8 mouse cellular contexts compared by ENCODE assay signal in genomic region chr11:97428726-97429077, GRCm38 (mm10). TPM values are rescaled to one million over a fixed set of nuclear protein-coding genes. Genes with fewer than 3 reads are reported as not detected.
A peak's percentile ranks its signal among the peaks of the same experiment; 100 is the strongest.
DNase-seq lines count a peak whose midpoint lies in the region; ATAC-seq and TF ChIP-seq lines count a peak whose summit lies in the region.

No protein-coding gene starts in this region.

- no peaks in the 10 kb centered on the region for H3K9me3 ChIP-seq in forebrain, embryonic 14.5 days (replicated peaks; ENCODE audit: control insufficient read depth, low read length)
- H3K9me3 ChIP-seq in liver, embryonic 14.5 days (ENCODE audit: control insufficient read depth, low read length) = no peaks in the 10 kb centered on the region

- intact Hi-C loops in gastrocnemius, adult 2 months (cut with DNase I) = no loop called here
- intact Hi-C loops in gastrocnemius, postnatal 36 days (cut with DNase I) = no loop called here
- intact Hi-C loops in left cerebral cortex, postnatal 10 days (cut with DNase I) = no loop called here

- peak overlapping the region; percentile 73 for H3K4me3 ChIP-seq in gastrocnemius, adult 2 months
- no peak overlapping the region for H3K4me3 ChIP-seq in C2C12 (ENCODE audit: insufficient read depth, poor library complexity, severe bottlenecking)
- H3K4me3 ChIP-seq in forebrain, embryonic 14.5 days (ENCODE audit: low read depth, low read length) = peak overlapping the region; percentile 27
- peak overlapping the region; percentile 49 to 53 for H3K4me3 ChIP-seq in liver, embryonic 14.5 days (ENCODE audit: insufficient read depth in 1 of 2, low read depth in 2 of 2, low read length in 2 of 2)

- no peak for TF ChIP-seq CTCF in gastrocnemius, adult 2 months (IDR thresholded peaks at IDR 0.05)
- no peak for TF ChIP-seq CTCF in C2C12 (IDR thresholded peaks at IDR 0.05; ENCODE audit: control insufficient read depth, insufficient read depth, insufficient read length)
- TF ChIP-seq CTCF in liver, embryonic 14.5 days (IDR thresholded peaks at IDR 0.05; ENCODE audit: low read depth) = no peak

- H3K9ac ChIP-seq in forebrain, embryonic 14.5 days (ENCODE audit: low read length) = peak overlapping the region; percentile 48
- peak overlapping the region; percentile 63 for H3K9ac ChIP-seq in liver, embryonic 14.5 days (replicated peaks)

- ATAC-seq in forebrain, embryonic 14.5 days = peak; percentile 25
- peak; percentile 17 for ATAC-seq in liver, embryonic 14.5 days (ENCODE audit: insufficient read depth)

- H3K79me3 ChIP-seq in C2C12 (ENCODE audit: low read depth) = peaks cover 26% of the 10 kb centered on the region

- no peaks in the 10 kb centered on the region for H3K36me3 ChIP-seq in C2C12 (ENCODE audit: control insufficient read depth, insufficient read depth)
- H3K36me3 ChIP-seq in forebrain, embryonic 14.5 days (ENCODE audit: control insufficient read depth, insufficient read depth, low read length) = no peaks in the 10 kb centered on the region
- H3K36me3 ChIP-seq in liver, embryonic 14.5 days (replicated peaks; ENCODE audit: control insufficient read depth, insufficient read depth, low read depth) = no peaks in the 10 kb centered on the region

- no peak for TF ChIP-seq EP300 in liver, embryonic 14.5 days (IDR thresholded peaks at IDR 0.05; ENCODE audit: low read depth)

- peak overlapping the region; percentile 63 for H3K4me2 ChIP-seq in forebrain, embryonic 14.5 days (ENCODE audit: low read length)
- peak overlapping the region; percentile 87 for H3K4me2 ChIP-seq in liver, embryonic 14.5 days (ENCODE audit: low read depth)

- H3K27ac ChIP-seq in gastrocnemius, adult 2 months = peak overlapping the region; percentile 80
- H3K27ac ChIP-seq in forebrain, embryonic 14.5 days (ENCODE audit: low read depth, low read length) = no peak overlapping the region
- peak overlapping the region; percentile 96 for H3K27ac ChIP-seq in liver, embryonic 14.5 days

- H3K4me1 ChIP-seq in forebrain, embryonic 14.5 days (ENCODE audit: control insufficient read depth, insufficient read depth, low read length) = peaks cover 4% of the 10 kb centered on the region; the same call in 1 of the 2 replicates
- peaks cover 44 to 48% of the 10 kb centered on the region in 2 experiments for H3K4me1 ChIP-seq in liver, embryonic 14.5 days (replicated peaks; ENCODE audit: control insufficient read depth in 2 of 2, insufficient read depth in 2 of 2, low read length in 1 of 2)

- H3ac ChIP-seq in C2C12 (ENCODE audit: control insufficient read depth, insufficient read length, low read depth) = peak overlapping the region; percentile 19

- no peaks in the 10 kb centered on the region for H3K27me3 ChIP-seq in C2C12 (ENCODE audit: control insufficient read depth, insufficient read depth, insufficient read length)
- no peaks in the 10 kb centered on the region for H3K27me3 ChIP-seq in forebrain, embryonic 14.5 days (replicated peaks; ENCODE audit: control insufficient read depth, insufficient read depth, low read length)
- no peaks in the 10 kb centered on the region for H3K27me3 ChIP-seq in liver, embryonic 14.5 days (ENCODE audit: control insufficient read depth, insufficient read depth, low read length)

- no peak for DNase-seq in gastrocnemius, adult 2 months
- no peak for DNase-seq in gastrocnemius, postnatal 36 days
- no peak for DNase-seq in forebrain, embryonic 14.5 days (ENCODE audit: low spot score)
- no peak for DNase-seq in liver, embryonic 14.5 days (ENCODE audit: low read depth in 3 of 3, low spot score in 3 of 3)
- no peak for DNase-seq in urinary bladder, adult 18-20 months (ENCODE audit: low spot score in 2 of 2)
- DNase-seq in left cerebral cortex, postnatal 10 days (ENCODE audit: extremely low spot score in 1 of 2, low spot score in 2 of 2) = no peak
- DNase-seq in cerebellum, adult 11-12 months = no peak

- WGBS in forebrain, embryonic 14.5 days = 47% methylated on average over 4 of the region's 4 CpGs
- 29% methylated on average over 4 of the region's 4 CpGs for WGBS in liver, embryonic 14.5 days (ENCODE audit: insufficient replicate concordance)

- peaks cover 91% of the 10 kb centered on the region for H3K79me2 ChIP-seq in C2C12 (ENCODE audit: control insufficient read depth, insufficient read depth)

TF ChIP-seq in C2C12, 6 proteins besides CTCF, POLR2A, EP300 and RAD21:
- no peak for TF ChIP-seq MYOD1 (IDR thresholded peaks at IDR 0.05; ENCODE audit: control insufficient read depth, insufficient read length, low read depth)
- TF ChIP-seq USF1 (IDR thresholded peaks at IDR 0.05; ENCODE audit: low read depth) = no peak
- TF ChIP-seq CEBPB (IDR thresholded peaks at IDR 0.05; ENCODE audit: low read depth) = no peak
- TF ChIP-seq MYOG (IDR thresholded peaks at IDR 0.05; ENCODE audit: control insufficient read depth, extremely low read depth, insufficient read length) = no peak
- no peak for TF ChIP-seq MAX (IDR thresholded peaks at IDR 0.05)
- no peak for TF ChIP-seq FOSL1 (IDR thresholded peaks at IDR 0.05; ENCODE audit: insufficient read depth, low read length, poor library complexity, severe bottlenecking)

RNA-seq across cellular contexts. Expression of gene Arhgap23, which starts 13.4 kb away (rescaled TPM):
- total RNA-seq in gastrocnemius, adult 2 months (2021) = 1 to 10 TPM; 5.9 to 7.5 TPM
- 1 to 10 TPM; 5.4 to 6.6 TPM for total RNA-seq in gastrocnemius, postnatal 36 days (2021)
- 23.9 TPM for polyA plus RNA-seq in C2C12 (2012; fragmentation: generic; extraction: Trizol)
- polyA plus RNA-seq in forebrain, embryonic 14.5 days (2014; fragmentation: Nextera tagmentation; extraction: Ambion mirVana) = 5.4 and 6.3 TPM in 2 replicates
- polyA plus RNA-seq in liver, embryonic 14.5 days (2012; rRNA removed) = 17.5 and 21.2 TPM in 2 replicates
- polyA plus RNA-seq in liver, embryonic 14.5 days (2014; fragmentation: Nextera tagmentation; extraction: Ambion mirVana) = 7.3 and 7.9 TPM in 2 replicates
- 10 to 100 TPM; 84.0 to 91.8 TPM for total RNA-seq in left cerebral cortex, postnatal 10 days (2021)

Comparison
In these comparisons a context has a peak if more than half of its experiments do, and no peak if none do; other contexts are left out.
1. RNA of gene Arhgap23, which starts 13.4 kb away (total RNA-seq): 84.0 to 91.8 TPM in left cerebral cortex, postnatal 10 days; 5.9 to 7.5 TPM in gastrocnemius, adult 2 months and 5.4 to 6.6 TPM in gastrocnemius, postnatal 36 days; every median in the first group is over 10 times any median in the second.